In the genomic region with DNA sequence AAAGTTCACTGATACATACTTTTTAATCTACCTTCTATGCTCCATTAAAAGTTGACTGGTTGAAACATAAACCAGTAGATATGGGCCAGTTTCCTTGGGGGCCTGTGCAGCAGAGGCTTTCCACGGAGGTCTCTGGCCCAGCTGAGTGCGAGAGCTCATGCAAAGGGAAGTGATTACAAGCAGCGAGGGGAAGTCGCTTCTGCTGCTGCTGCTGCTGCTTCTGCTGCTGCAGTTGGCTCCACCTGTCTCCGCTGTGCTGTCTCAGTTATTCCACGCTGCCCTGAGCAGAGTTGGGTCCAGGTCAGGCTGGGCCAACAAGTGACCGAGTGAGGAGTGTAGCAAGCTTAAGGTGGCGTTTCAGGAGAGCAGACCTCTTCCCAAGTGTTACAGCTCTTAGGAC, we compare ENCODE assay signal across 16 mouse cellular contexts. TPM values are rescaled to one million over a fixed set of nuclear protein-coding genes. Genes with fewer than 3 reads are reported as not detected.
DNase-seq lines count a peak whose midpoint lies in the region; ATAC-seq and TF ChIP-seq lines count a peak whose summit lies in the region.
"Had no signal": no experiment of that assay in that cellular context is flagged by ENCODE, and none has a peak within 500 bp of the region (broad histone marks: within the 10 kb centered on the region; RNA-seq: fewer than 3 reads in every experiment).

No protein-coding gene starts in this region.

- no peak overlapping the region for H3K27ac ChIP-seq in liver, embryonic 14.5 days
- no peak overlapping the region for H3K27ac ChIP-seq in liver, postnatal 0 days (ENCODE audit: low read depth)
- H3K27ac ChIP-seq in cortical plate, adult 2 months (ENCODE audit: insufficient read depth, low read length): peak overlapping the region; percentile 48; the same call in 1 of the 2 replicates
- H3K27ac ChIP-seq in limb, embryonic 10.5 days: no peak overlapping the region
- H3K27ac ChIP-seq: hindbrain, embryonic 15.5 days; stomach, postnatal 0 days had no signal

- H3K9me3 ChIP-seq in liver, embryonic 14.5 days (ENCODE audit: control insufficient read depth, low read length): no peaks in the 10 kb centered on the region
- no peaks in the 10 kb centered on the region for H3K9me3 ChIP-seq in liver, postnatal 0 days (ENCODE audit: low read length)
- no peaks in the 10 kb centered on the region for H3K9me3 ChIP-seq in limb, embryonic 10.5 days (replicated peaks)
- H3K9me3 ChIP-seq: hindbrain, embryonic 15.5 days had no signal

- no peak overlapping the region for H3K4me2 ChIP-seq in liver, embryonic 14.5 days (ENCODE audit: low read depth)
- H3K4me2 ChIP-seq in liver, postnatal 0 days (ENCODE audit: low read depth, low read length): no peak overlapping the region
- H3K4me2 ChIP-seq: hindbrain, embryonic 15.5 days; lung, embryonic 14.5 days had no signal

- peaks cover 29% of the 10 kb centered on the region for H3K36me3 ChIP-seq in liver, embryonic 14.5 days (replicated peaks; ENCODE audit: control insufficient read depth, insufficient read depth, low read depth)
- H3K36me3 ChIP-seq in liver, postnatal 0 days (replicated peaks; ENCODE audit: insufficient read depth, low read length): peaks cover 20% of the 10 kb centered on the region
- peaks cover 62% of the 10 kb centered on the region for H3K36me3 ChIP-seq in limb, embryonic 10.5 days

- H3K9ac ChIP-seq in liver, embryonic 14.5 days (replicated peaks): no peak overlapping the region
- H3K9ac ChIP-seq in liver, postnatal 0 days (replicated peaks): no peak overlapping the region
- H3K9ac ChIP-seq: hindbrain, embryonic 15.5 days; lung, embryonic 14.5 days had no signal

- 67% methylated on average over 8 of the region's 8 CpGs for WGBS in liver, embryonic 14.5 days (ENCODE audit: insufficient replicate concordance)
- 59% methylated on average over 8 of the region's 8 CpGs for WGBS in liver, postnatal 0 days (ENCODE audit: insufficient replicate concordance)
- WGBS in limb, embryonic 10.5 days: 93% methylated on average over 8 of the region's 8 CpGs

- H3K27me3 ChIP-seq in liver, embryonic 14.5 days (ENCODE audit: control insufficient read depth, insufficient read depth, low read length): no peaks in the 10 kb centered on the region
- no peaks in the 10 kb centered on the region for H3K27me3 ChIP-seq in liver, postnatal 0 days (ENCODE audit: insufficient read depth, low read length)
- no peaks in the 10 kb centered on the region for H3K27me3 ChIP-seq in limb, embryonic 10.5 days (ENCODE audit: low read depth, poor library complexity, severe bottlenecking)
- H3K27me3 ChIP-seq: hindbrain, embryonic 15.5 days; Patski had no signal

- no peak for DNase-seq in liver, embryonic 14.5 days (ENCODE audit: low read depth in 3 of 3, low spot score in 3 of 3)
- DNase-seq in liver, postnatal 0 days: no peak
- peak; percentile 53 to 63 for DNase-seq in thymus, postnatal 36 days
- no peak for DNase-seq in limb, embryonic 10.5 days (ENCODE audit: low spot score)
- DNase-seq in cerebellum, adult 11 months: no peak
- DNase-seq in cerebellum, adult 11-12 months: no peak
- DNase-seq: cerebellum, postnatal 10 days; heart, adult 18-20 months; kidney, adult 9 months; lung, embryonic 14.5 days; right cerebral cortex, postnatal 25 days had no signal

- ATAC-seq in liver, embryonic 14.5 days (ENCODE audit: insufficient read depth): peak; percentile 23; the same call in 1 of the 2 replicates
- no peak for ATAC-seq in liver, postnatal 0 days
- ATAC-seq in neutrophil, adult 5-6 weeks (ENCODE audit: extremely low read depth, insufficient number of reproducible peaks, low FRiP score, poor library complexity, severe bottlenecking): peak; percentile 35; the same call in 1 of the 2 replicates
- ATAC-seq: Patski had no signal

- no peak for TF ChIP-seq EP300 in liver, embryonic 14.5 days (IDR thresholded peaks at IDR 0.05; ENCODE audit: low read depth)
- TF ChIP-seq EP300 in liver, postnatal 0 days (IDR thresholded peaks at IDR 0.05; ENCODE audit: low read depth): no peak

- peaks cover 0 to 2% of the 10 kb centered on the region in 2 experiments; a peak in 1 of 4 replicates for H3K4me1 ChIP-seq in liver, embryonic 14.5 days (replicated peaks; ENCODE audit: control insufficient read depth in 2 of 2, insufficient read depth in 2 of 2, low read length in 1 of 2)
- H3K4me1 ChIP-seq in liver, postnatal 0 days (ENCODE audit: insufficient read depth): no peaks in the 10 kb centered on the region
- peaks cover 10% of the 10 kb centered on the region for H3K4me1 ChIP-seq in cortical plate, adult 2 months (ENCODE audit: control insufficient read depth, insufficient read depth, low read length)
- H3K4me1 ChIP-seq in limb, embryonic 10.5 days: no peaks in the 10 kb centered on the region
- H3K4me1 ChIP-seq: hindbrain, embryonic 15.5 days had no signal

- TF ChIP-seq CTCF in liver, embryonic 14.5 days (IDR thresholded peaks at IDR 0.05; ENCODE audit: low read depth): no peak
- TF ChIP-seq CTCF in liver, postnatal 0 days (IDR thresholded peaks at IDR 0.05; ENCODE audit: low read depth): no peak
- no peak for TF ChIP-seq CTCF in cortical plate, adult 2 months (IDR thresholded peaks at IDR 0.05; ENCODE audit: extremely low read depth, insufficient read depth, low read length)

- TF ChIP-seq POLR2A in cortical plate, adult 2 months (IDR thresholded peaks at IDR 0.05; ENCODE audit: extremely low read depth, insufficient read depth, low read length): no peak

- H3K4me3 ChIP-seq in liver, embryonic 14.5 days (ENCODE audit: insufficient read depth in 1 of 2, low read depth in 2 of 2, low read length in 2 of 2): no peak overlapping the region
- no peak overlapping the region for H3K4me3 ChIP-seq in liver, postnatal 0 days (ENCODE audit: low read depth, low read length)
- no peak overlapping the region for H3K4me3 ChIP-seq in cortical plate, adult 2 months (ENCODE audit: insufficient read depth, low read length)
- H3K4me3 ChIP-seq in limb, embryonic 10.5 days: no peak overlapping the region
- H3K4me3 ChIP-seq: hindbrain, embryonic 15.5 days had no signal

RNA-seq across cellular contexts. Expression of gene D5Ertd579e, which starts 27.3 kb away (rescaled TPM):
- 13.9 and 16.2 TPM in 2 replicates for polyA plus RNA-seq in liver, embryonic 14.5 days (2012; rRNA removed)
- 22.7 and 24.1 TPM in 2 replicates for polyA plus RNA-seq in liver, embryonic 14.5 days (2014; fragmentation: Nextera tagmentation; extraction: Ambion mirVana)
- 15.9 and 18.5 TPM in 2 replicates for polyA plus RNA-seq in liver, postnatal 0 days (2015; fragmentation: Nextera tagmentation; extraction: Ambion mirVana)
- 50.8 TPM in 2 replicates for polyA plus RNA-seq in cortical plate, adult 2 months (2012; rRNA removed)
- total RNA-seq in neutrophil, adult 5-6 weeks (2017): 40.3 and 40.4 TPM in 2 replicates
- polyA plus RNA-seq in limb, embryonic 10.5 days (2016; fragmentation: Nextera tagmentation; extraction: Ambion mirVana): 22.5 and 25.1 TPM in 2 replicates

Comparison
In these comparisons a context has a peak if more than half of its experiments do, and no peak if none do; other contexts are left out.
1. DNase-seq: peak in thymus, postnatal 36 days (2 of 2); none in liver, embryonic 14.5 days (0 of 3), liver, postnatal 0 days (single experiment), limb, embryonic 10.5 days (single experiment), cerebellum, adult 11 months (single experiment) and cerebellum, adult 11-12 months (single experiment).